Mouse (Mus musculus) intestine, postnatal 0 days (tissue): Measurements from ENCODE around the gene Apoc2. TPM values are rescaled to one million over a fixed set of nuclear protein-coding genes. Genes with fewer than 3 reads are reported as not detected.

ENCODE experiments used
- ATAC-seq: fragments of 200-750 bp; cut with Nextera tagmentation; 2 replicates; pipeline ENCODE4 v1.8.0; 2017; ENCODE audit warnings: mild to moderate bottlenecking, moderate TSS enrichment, moderate library complexity
- H3K27ac ChIP-seq: fragments of 300-500 bp; sonication (generic); 2 replicates; pipeline ENCODE4 v1.5.1; 2014; ENCODE audit warnings: mild to moderate bottlenecking, low read depth, low read length, moderate library complexity
- H3K27me3 ChIP-seq: fragments of 300-500 bp; sonication (generic); replicated peaks from 2 replicates; pipeline ENCODE4 v1.6.1; 2014; ENCODE audit warnings: low read length, mixed read lengths; ENCODE audit not compliant: control insufficient read depth, insufficient read depth
- H3K36me3 ChIP-seq: fragments of 300-500 bp; sonication (generic); 2 replicates; pipeline ENCODE4 v1.6.1; 2014; ENCODE audit warnings: mild to moderate bottlenecking, moderate library complexity; ENCODE audit not compliant: control insufficient read depth, insufficient read depth
- H3K4me1 ChIP-seq: fragments of 300-500 bp; sonication (generic); replicated peaks from 2 replicates; pipeline ENCODE4 v1.6.1; 2014; ENCODE audit warnings: antibody characterized with exemption, low read length, mixed read lengths; ENCODE audit not compliant: control insufficient read depth, insufficient read depth
- H3K4me2 ChIP-seq: fragments of 300-500 bp; sonication (generic); replicated peaks from 2 replicates; pipeline ENCODE4 v1.6.1; 2014; ENCODE audit warnings: low read depth, mild to moderate bottlenecking, moderate library complexity
- H3K4me3 ChIP-seq: fragments of 300-500 bp; sonication (generic); 2 replicates; pipeline ENCODE4 v1.5.1; 2014; ENCODE audit warnings: low read depth, low read length
- H3K9ac ChIP-seq: fragments of 300-500 bp; sonication (generic); 2 replicates; pipeline ENCODE4 v1.6.1; 2014; ENCODE audit warnings: mild to moderate bottlenecking, low read depth, low read length
- H3K9me3 ChIP-seq: fragments of 300-500 bp; sonication (generic); 2 replicates; pipeline ENCODE4 v1.6.1; 2016; ENCODE audit warnings: mixed run types; ENCODE audit not compliant: control insufficient read depth
- CTCF ChIP-seq: sonication (generic); IDR thresholded peaks from 2 replicates; pipeline ENCODE4 v1.5.1; 2016; ENCODE audit warnings: low read depth, mild to moderate bottlenecking, control low read depth, antibody characterized with exemption, moderate library complexity
- WGBS: fragments of 180-500 bp; shearing (Covaris S2); extraction: QIAGEN DNeasy Blood & Tissue Kit; methylation state at CpG from one replicate; pipeline ENCODE4 v1.1.7; 2014; 5-methylcytosine and 5-hydroxymethylcytosine counted together
- polyA plus RNA-seq: library from polyadenylated mRNA; unstranded; fragments of >200 nt; fragmentation: Nextera tagmentation; extraction: Ambion mirVana; gene quantifications from 2 replicates; pipeline ENCODE4 v1.2.1, GENCODE M21; 2015

Apoc2 gene
- polyA plus RNA-seq, 1 experiment from 2014 or later: 12,482 TPM

DNA sequence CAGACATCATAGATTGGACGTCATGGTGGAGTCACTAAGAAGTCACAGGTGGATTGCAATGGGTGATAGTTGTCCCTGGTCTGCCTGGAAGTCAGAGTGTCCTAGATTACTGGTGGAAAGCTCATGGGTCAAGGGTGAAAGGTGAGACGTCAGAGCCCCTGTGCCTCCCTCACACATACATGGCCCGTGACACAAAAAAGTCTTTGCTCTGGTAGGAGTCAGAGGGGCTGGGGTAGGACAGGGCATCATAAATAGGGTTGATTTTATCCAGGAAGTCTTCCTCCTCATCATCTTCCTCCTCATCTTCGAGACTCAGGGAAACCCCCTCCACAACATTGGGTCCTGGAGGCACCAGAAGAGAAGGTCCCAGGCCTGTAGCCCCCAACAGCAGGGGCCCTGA, 39.6 kb upstream of the Apoc2 start:
- TF ChIP-seq CTCF: no peak
- Histone ChIP-seq H3K36me3 (peaks cover 39% of the 10 kb centered on the region; the same call in 1 of the 2 replicates), H3K4me1 (no peaks in the 10 kb centered on the region; the same call in 1 of the 2 replicates), H3K27me3 (no peaks in the 10 kb centered on the region), H3K9me3 (no peaks in the 10 kb centered on the region), H3K4me2 (no peak overlapping the region), H3K4me3 (no peak overlapping the region), H3K9ac (no peak overlapping the region), H3K27ac (no peak overlapping the region)
- ATAC-seq: no peak
- WGBS: 75% methylated on average over 4 of the region's 4 CpGs

DNA sequence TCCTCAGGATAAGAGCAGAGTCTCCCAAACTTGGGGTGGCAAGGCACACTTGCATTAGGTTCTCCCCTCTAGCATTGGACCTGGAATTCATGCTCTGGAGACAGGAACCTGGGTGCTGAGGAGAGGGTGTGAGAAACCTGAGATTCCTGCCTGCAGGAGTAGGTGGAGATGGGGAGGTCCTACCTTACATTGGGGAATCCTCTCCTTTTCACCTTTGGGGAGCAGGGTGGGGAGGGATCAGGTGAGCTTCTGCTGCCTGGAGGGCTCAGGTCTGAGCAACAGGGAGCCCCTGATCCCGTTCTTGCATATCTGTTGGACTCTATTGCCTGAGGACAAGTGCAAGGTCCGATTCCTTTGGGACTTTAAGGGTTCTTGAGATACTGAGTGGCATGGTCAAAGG, 39.1 kb upstream of the Apoc2 start:
- Histone ChIP-seq H3K36me3 (peaks cover 43% of the 10 kb centered on the region), H3K4me1 (no peaks in the 10 kb centered on the region; the same call in 1 of the 2 replicates), H3K27ac (no peak overlapping the region), H3K9me3 (no peaks in the 10 kb centered on the region), H3K4me2 (peak overlapping the region; percentile 61; the same call in 1 of the 2 replicates), H3K27me3 (no peaks in the 10 kb centered on the region), H3K9ac (no peak overlapping the region), H3K4me3 (no peak overlapping the region)
- ATAC-seq: no peak
- 69% methylated on average over 2 of the region's 2 CpGs for WGBS
- TF ChIP-seq CTCF: no peak

DNA sequence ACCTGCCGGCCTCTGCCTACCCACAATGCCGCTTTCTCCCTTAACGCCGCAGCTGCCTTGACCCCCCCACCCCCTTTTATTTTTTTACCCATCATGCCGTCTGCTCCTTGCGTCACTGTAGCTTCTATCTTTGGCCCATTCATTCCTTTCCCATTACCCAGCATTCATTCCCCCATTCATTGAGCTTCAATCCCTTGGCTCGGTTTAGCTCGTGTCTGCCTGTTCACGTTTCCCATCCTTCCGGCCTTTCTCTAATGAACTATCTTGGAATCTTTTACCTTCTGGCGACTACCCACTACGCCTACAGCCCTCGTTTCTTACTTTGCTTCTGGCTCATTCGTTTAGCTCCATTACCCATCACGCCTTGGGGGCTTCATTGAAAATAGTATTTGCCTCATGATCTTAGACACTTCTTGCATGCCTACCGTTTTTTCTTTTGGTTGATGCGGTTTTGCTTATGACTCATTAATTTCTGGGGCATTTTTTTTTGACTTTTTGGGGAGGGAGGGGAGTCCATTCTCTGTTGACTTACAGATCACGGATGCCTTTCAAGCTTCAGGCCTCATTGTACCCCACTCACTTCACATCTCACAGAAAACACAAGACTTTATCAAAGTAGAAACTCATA, 38.4 kb upstream of the Apoc2 start:
- H3K36me3 ChIP-seq: peaks cover 43% of the 10 kb centered on the region
- H3K9ac ChIP-seq: peak overlapping the region; percentile 18
- TF ChIP-seq CTCF: no peak
- peak overlapping the region; percentile 61 for H3K4me2 ChIP-seq
- no peaks in the 10 kb centered on the region; the same call in 1 of the 2 replicates for H3K4me1 ChIP-seq
- peak overlapping the region; percentile 34 for H3K4me3 ChIP-seq
- H3K27ac ChIP-seq: peak overlapping the region; percentile 80
- no peaks in the 10 kb centered on the region for H3K27me3 ChIP-seq
- ATAC-seq: peak; percentile 44; the same call in 1 of the 2 replicates
- H3K9me3 ChIP-seq: no peaks in the 10 kb centered on the region
- WGBS: 5% methylated on average over 18 of the region's 18 CpGs

DNA sequence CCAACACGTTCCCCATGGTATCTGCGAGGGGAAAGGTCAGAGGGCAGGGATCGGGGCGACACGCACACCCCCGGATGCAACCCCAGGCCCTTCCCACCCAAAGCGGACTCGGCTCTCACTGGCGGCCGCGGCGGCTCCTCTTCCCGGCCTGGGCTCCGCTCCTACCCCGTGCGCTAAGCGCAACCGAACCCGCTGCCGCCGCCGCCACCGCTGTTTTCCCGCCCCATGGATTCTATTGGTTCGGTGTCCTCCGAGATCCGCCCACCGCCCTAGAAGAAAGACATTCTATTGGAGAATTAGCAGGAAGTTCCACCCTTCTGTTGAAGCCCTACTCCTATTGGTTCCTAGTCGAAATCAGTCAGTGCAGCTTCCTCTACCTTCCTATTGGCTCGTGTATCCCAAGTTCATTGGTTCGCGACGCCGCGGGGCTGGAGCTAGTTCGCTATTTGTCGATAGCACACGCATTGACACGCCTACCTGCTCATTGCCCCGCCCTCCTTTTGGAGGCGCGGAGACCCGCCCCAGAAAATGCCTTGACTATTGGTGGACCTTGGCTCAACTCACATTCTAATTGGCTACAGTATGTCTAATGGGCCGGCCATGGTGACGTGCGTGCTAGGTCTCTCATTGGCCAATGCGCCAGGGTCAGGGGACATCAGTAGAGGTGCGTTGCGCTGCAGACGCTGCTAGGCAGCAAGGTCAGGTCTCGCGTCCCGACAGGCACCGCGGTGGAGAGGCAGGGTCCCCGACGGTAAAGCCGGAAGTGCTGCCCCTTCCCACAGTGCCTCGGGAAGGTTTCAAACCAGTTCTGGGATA, 37.7 kb upstream of the Apoc2 start, which contains the start of gene Tomm40:
Tomm40 (minus strand) TSS at position 200 of the 816 bp plus-strand sequence.
- Histone ChIP-seq H3K4me2 (peak within 1 kb of the TSS; percentile 75), H3K27ac (peak within 1 kb of the TSS; percentile 80), H3K9me3 (no peaks in the 10 kb centered on the region), H3K4me1 (no peaks in the 10 kb centered on the region; the same call in 1 of the 2 replicates), H3K36me3 (peaks cover 47% of the 10 kb centered on the region), H3K4me3 (peak within 1 kb of the TSS; percentile 80), H3K27me3 (no peaks in the 10 kb centered on the region), H3K9ac (peak within 1 kb of the TSS; percentile 70)
- under 1% methylated on average over 48 of the region's 59 CpGs for WGBS
- no peak for TF ChIP-seq CTCF
- peak; percentile 99 for ATAC-seq

DNA sequence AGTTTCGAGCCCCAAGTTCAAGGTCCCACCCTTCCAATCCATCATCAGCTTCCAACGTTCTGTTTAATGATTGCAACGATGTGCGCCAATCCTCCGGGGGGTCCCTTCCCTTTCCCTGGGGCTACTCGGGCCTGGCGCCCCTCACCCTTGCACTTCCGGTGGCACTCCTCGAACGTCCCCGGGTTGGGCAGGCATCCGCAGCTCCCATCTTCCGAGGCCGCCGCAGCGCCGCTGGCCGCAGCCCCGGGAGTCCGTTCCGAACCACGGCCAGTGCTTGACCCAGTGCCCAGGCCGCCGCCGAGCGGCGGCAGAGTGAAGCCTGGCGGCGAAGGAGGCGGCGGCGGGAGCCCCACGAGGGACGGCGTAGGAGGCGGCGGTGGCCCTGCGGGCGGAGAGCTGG, 37.1 kb upstream of the Apoc2 start:
- H3K4me3 ChIP-seq: peak overlapping the region; percentile 80
- peak overlapping the region; percentile 75 for H3K4me2 ChIP-seq
- peaks cover 47% of the 10 kb centered on the region for H3K36me3 ChIP-seq
- H3K9ac ChIP-seq: peak overlapping the region; percentile 70
- no peaks in the 10 kb centered on the region for H3K27me3 ChIP-seq
- WGBS: 0% methylated on average over 39 of the region's 39 CpGs
- H3K9me3 ChIP-seq: no peaks in the 10 kb centered on the region
- H3K4me1 ChIP-seq: no peaks in the 10 kb centered on the region; the same call in 1 of the 2 replicates
- H3K27ac ChIP-seq: peak overlapping the region; percentile 29
- no peak for TF ChIP-seq CTCF
- peak; percentile 0; the same call in 1 of the 2 replicates for ATAC-seq

DNA sequence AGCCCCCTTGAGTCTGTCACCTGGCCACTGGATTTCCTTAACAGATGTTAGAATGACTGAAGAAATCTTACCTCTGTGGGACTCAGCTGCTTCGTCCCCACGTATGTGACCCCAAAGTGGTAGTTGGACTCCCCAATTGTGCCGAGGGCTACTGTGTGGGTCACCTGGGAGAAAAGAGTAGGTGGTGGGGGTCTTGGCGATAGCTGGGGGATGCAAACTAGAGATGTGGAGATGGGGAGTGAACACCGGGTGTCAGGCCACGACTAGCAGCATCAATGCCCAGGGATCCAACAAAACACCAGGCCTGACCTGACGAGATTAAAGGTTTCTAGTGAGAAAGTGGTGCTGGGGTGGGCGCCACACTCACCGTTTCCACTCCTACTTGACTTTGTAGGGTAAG, 35.9 kb upstream of the Apoc2 start:
- H3K27ac ChIP-seq: no peak overlapping the region
- peaks cover 49% of the 10 kb centered on the region for H3K36me3 ChIP-seq
- no peak overlapping the region for H3K9ac ChIP-seq
- no peak overlapping the region for H3K4me3 ChIP-seq
- no peaks in the 10 kb centered on the region for H3K9me3 ChIP-seq
- no peaks in the 10 kb centered on the region for H3K27me3 ChIP-seq
- no peak for TF ChIP-seq CTCF
- no peak for ATAC-seq
- 89% methylated on average over 9 of the region's 9 CpGs for WGBS
- H3K4me1 ChIP-seq: no peaks in the 10 kb centered on the region; the same call in 1 of the 2 replicates
- no peak overlapping the region for H3K4me2 ChIP-seq
